Mouse (Mus musculus) embryonic facial prominence, embryonic 14.5 days (tissue): ENCODE data around the gene Tsks. TPM values are rescaled to one million over a fixed set of nuclear protein-coding genes. Genes with fewer than 3 reads are reported as not detected.

ENCODE experiments used
- ATAC-seq: fragments of 200-750 bp; cut with Nextera tagmentation; 2 replicates; pipeline ENCODE4 v1.8.0; 2017; ENCODE audit warnings: low read depth, moderate number of reproducible peaks, moderate TSS enrichment
- DNase-seq: peaks from one replicate; pipeline ENCODE4 v3.0.0-alpha.2; 2015; ENCODE audit warnings: low spot score
- H3K27ac ChIP-seq: fragments of 300-500 bp; sonication (generic); replicated peaks from 2 replicates; pipeline ENCODE4 v1.5.1; 2014; ENCODE audit warnings: low read depth, mild to moderate bottlenecking, low read length, moderate library complexity
- H3K27me3 ChIP-seq: fragments of 300-500 bp; sonication (generic); replicated peaks from 2 replicates; pipeline ENCODE4 v1.6.1; 2014; ENCODE audit warnings: low read length; ENCODE audit not compliant: control insufficient read depth, insufficient read depth
- H3K36me3 ChIP-seq: fragments of 300-500 bp; sonication (generic); 2 replicates; pipeline ENCODE4 v1.6.1; 2014; ENCODE audit warnings: low read length, mixed read lengths; ENCODE audit not compliant: control insufficient read depth, insufficient read depth
- H3K4me1 ChIP-seq: fragments of 300-500 bp; sonication (generic); 2 replicates; pipeline ENCODE4 v1.6.1; 2014; ENCODE audit warnings: antibody characterized with exemption, low read length; ENCODE audit not compliant: control insufficient read depth, insufficient read depth
- H3K4me2 ChIP-seq: fragments of 300-500 bp; sonication (generic); 2 replicates; pipeline ENCODE4 v1.6.1; 2014; ENCODE audit warnings: low read depth, mild to moderate bottlenecking, low read length, moderate library complexity, mixed read lengths
- H3K4me3 ChIP-seq: fragments of 300-500 bp; sonication (generic); 2 replicates; pipeline ENCODE4 v1.5.1; 2014; ENCODE audit warnings: low read depth, mild to moderate bottlenecking, low read length
- H3K9ac ChIP-seq: fragments of 300-500 bp; sonication (generic); 2 replicates; pipeline ENCODE4 v1.6.1; 2014; ENCODE audit warnings: low read depth, mild to moderate bottlenecking, low read length, moderate library complexity, mixed read lengths
- H3K9me3 ChIP-seq: fragments of 300-500 bp; sonication (generic); 2 replicates; pipeline ENCODE4 v1.6.1; 2016; ENCODE audit warnings: low read length; ENCODE audit not compliant: control insufficient read depth
- WGBS: fragments of 180-500 bp; shearing (Covaris S2); extraction: QIAGEN DNeasy Blood & Tissue Kit; methylation state at CpG from one replicate; pipeline ENCODE4 v1.1.7; 2014; 5-methylcytosine and 5-hydroxymethylcytosine counted together
- polyA plus RNA-seq: library from polyadenylated mRNA; unstranded; fragments of >200 nt; fragmentation: Nextera tagmentation; extraction: Ambion mirVana; gene quantifications from 2 replicates; pipeline ENCODE4 v1.2.1, GENCODE M21; 2014

The Tsks gene
- 0.30 TPM in 1 of 2 replicates, not detected in the other for polyA plus RNA-seq

DNA sequence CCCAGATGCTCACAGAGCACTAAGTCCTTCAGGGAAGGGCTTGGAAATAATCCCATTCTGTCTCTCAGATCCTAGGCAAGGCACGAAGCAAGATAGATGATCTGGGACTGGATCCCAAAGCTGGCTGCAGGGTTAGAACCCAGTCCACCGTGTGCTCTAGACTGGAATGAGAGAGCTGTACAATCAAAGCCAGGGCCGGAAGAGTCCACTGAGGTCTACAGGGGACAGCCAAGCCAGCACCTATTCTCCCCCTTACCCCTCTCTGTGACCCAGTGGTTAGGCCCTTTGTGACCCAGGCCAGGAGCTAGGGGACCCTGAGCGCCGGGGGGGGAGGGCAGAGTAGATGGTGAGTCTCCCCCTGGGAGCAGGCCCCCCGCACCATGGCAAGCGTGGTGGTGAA is at the start of gene Tsks:
Gene Tsks, plus strand, starts transcription at position 301 of the 400 bp plus-strand sequence.
- no peak for ATAC-seq
- DNase-seq, result no peak
- WGBS, result 75% methylated on average over 7 of the region's 7 CpGs
- H3K27ac ChIP-seq, result no peak within 1 kb of the TSS
- no peaks in the 10 kb centered on the region for H3K36me3 ChIP-seq
- no peaks in the 10 kb centered on the region for H3K27me3 ChIP-seq
- H3K4me1 ChIP-seq, result no peaks in the 10 kb centered on the region
- H3K4me3 ChIP-seq, result no peak within 1 kb of the TSS
- H3K9ac ChIP-seq, result no peak within 1 kb of the TSS
- no peaks in the 10 kb centered on the region for H3K9me3 ChIP-seq
- H3K4me2 ChIP-seq, result no peak within 1 kb of the TSS

- Histone ChIP-seq H3K27ac (peak overlapping the region; percentile 99), H3K9ac (no peak overlapping the region), H3K4me1 (peaks cover 35% of the 10 kb centered on the region), H3K27me3 (no peaks in the 10 kb centered on the region), H3K4me3 (no peak overlapping the region), H3K4me2 (no peak overlapping the region), H3K36me3 (peaks cover 19% of the 10 kb centered on the region), H3K9me3 (no peaks in the 10 kb centered on the region)
- no peak for DNase-seq
- WGBS, result 86% methylated on average over 3 of the region's 3 CpGs
- no peak for ATAC-seq
These were observed 48.8 kb upstream of the Tsks start for GRCm38 (mm10) chr7:44894175-44894574.

- H3K4me3 ChIP-seq, result peak overlapping the region; percentile 62
- peaks cover 35% of the 10 kb centered on the region for H3K4me1 ChIP-seq
These were observed 47.8 kb upstream of the Tsks start for GRCm38 (mm10) chr7:44895206-44895592.

GRCm38 (mm10) chr7:44895593-44896434 is 47.2 kb upstream of the Tsks start, which contains the start of gene Fuz:
Gene Fuz, plus strand, starts transcription at chr7:44896079.
- ATAC-seq (peak; percentile 70), DNase-seq (peak; percentile 96)
- peak within 1 kb of the TSS; percentile 99 for H3K27ac ChIP-seq
- H3K9ac ChIP-seq, result peak within 1 kb of the TSS; percentile 69
- H3K9me3 ChIP-seq, result no peaks in the 10 kb centered on the region
- H3K4me2 ChIP-seq, result peak within 1 kb of the TSS; percentile 77
- no peaks in the 10 kb centered on the region for H3K27me3 ChIP-seq
- WGBS, result 1% methylated on average over 29 of the region's 34 CpGs
- peaks cover 30% of the 10 kb centered on the region for H3K4me1 ChIP-seq
- H3K4me3 ChIP-seq, result peak within 1 kb of the TSS; percentile 62
- peaks cover 21% of the 10 kb centered on the region for H3K36me3 ChIP-seq

More at GRCm38 (mm10) chr7:44895206-44895592, 47.8 kb upstream of the Tsks start:
- Histone ChIP-seq H3K4me2 (peak overlapping the region; percentile 77), H3K27ac (peak overlapping the region; percentile 99), H3K9me3 (no peaks in the 10 kb centered on the region), H3K27me3 (no peaks in the 10 kb centered on the region), H3K36me3 (peaks cover 21% of the 10 kb centered on the region), H3K9ac (no peak overlapping the region)
- ATAC-seq, result no peak
- 62% methylated on average over 7 of the region's 7 CpGs for WGBS
- DNase-seq, result no peak

DNA sequence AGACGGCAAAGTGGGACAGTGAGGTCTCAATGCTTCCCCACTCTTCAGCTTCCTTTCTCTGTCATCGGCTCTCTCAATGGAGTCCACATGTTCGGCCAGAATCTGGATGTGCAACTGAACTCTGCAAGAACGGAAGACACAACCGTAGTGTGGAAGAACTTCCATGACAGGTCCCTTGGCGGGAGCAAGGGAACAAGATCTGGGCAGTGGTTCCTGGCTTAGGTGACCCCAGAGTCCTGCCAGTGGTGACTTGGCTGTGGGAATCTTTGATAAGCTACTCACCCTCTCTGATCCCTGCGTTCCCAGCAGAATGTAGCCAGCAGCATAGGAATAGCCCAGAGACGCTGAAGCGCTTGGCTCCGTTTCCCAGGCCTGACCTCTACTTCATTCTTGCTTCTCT is 46.5 kb upstream of the Tsks start:
- Histone ChIP-seq H3K4me1 (peaks cover 26% of the 10 kb centered on the region), H3K27ac (peak overlapping the region; percentile 99), H3K9me3 (no peaks in the 10 kb centered on the region), H3K9ac (peak overlapping the region; percentile 69), H3K4me3 (peak overlapping the region; percentile 62), H3K27me3 (no peaks in the 10 kb centered on the region), H3K4me2 (peak overlapping the region; percentile 77), H3K36me3 (peaks cover 26% of the 10 kb centered on the region)
- 26% methylated on average over 9 of the region's 10 CpGs for WGBS
- DNase-seq (no peak), ATAC-seq (no peak)

DNA sequence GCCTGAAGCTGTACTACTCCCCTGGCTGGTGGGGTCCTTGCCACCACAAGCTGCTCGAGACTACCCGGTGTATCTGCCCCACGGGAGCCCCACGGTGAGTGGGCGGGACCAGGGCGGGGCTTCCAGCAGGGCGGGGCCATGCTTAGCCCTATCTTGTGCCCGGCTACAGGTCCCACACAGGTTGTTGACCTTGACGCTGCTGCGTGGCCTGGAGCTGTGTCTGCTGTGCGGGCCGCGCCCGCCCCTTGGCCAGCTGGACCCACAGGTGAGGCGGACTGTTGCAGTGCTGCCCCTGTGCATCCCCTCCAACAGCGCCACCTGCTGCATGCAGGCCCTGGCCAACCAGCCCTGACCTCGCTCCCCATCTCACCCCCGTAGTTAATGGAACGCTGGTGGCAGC is 44.4 kb upstream of the Tsks start:
- Histone ChIP-seq H3K9ac (no peak overlapping the region), H3K27ac (no peak overlapping the region; the same call in 1 of the 2 replicates), H3K4me2 (no peak overlapping the region), H3K4me3 (no peak overlapping the region), H3K36me3 (peaks cover 45% of the 10 kb centered on the region), H3K27me3 (no peaks in the 10 kb centered on the region), H3K9me3 (no peaks in the 10 kb centered on the region), H3K4me1 (peaks cover 20% of the 10 kb centered on the region)
- ATAC-seq (no peak), DNase-seq (no peak)
- 27% methylated on average over 18 of the region's 19 CpGs for WGBS

DNA sequence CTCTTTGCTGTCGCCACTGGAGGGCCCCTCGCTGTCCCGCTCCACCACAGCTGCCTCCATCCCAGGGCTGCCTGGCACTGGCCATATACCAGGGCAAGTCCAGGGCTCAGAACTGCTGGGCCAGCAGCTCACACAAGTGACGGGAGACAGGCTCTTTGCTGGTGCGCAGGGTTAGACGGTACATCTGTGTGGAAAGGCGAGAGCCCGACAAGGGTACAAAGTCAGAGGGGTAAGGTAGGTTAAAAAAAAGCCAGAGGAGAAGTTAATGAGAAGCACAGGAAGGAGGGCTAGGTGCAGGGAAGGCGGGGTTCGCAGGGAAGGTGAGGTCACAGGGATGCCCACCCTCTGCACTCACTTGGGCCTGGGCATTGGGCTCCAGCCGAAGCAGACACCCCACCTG is 42.4 kb upstream of the Tsks start:
- 89% methylated on average over 11 of the region's 11 CpGs for WGBS
- H3K9me3 ChIP-seq, result no peaks in the 10 kb centered on the region
- no peak for ATAC-seq
- H3K4me2 ChIP-seq, result no peak overlapping the region
- no peaks in the 10 kb centered on the region for H3K27me3 ChIP-seq
- H3K27ac ChIP-seq, result no peak overlapping the region
- H3K4me1 ChIP-seq, result peaks cover 14% of the 10 kb centered on the region
- H3K9ac ChIP-seq, result no peak overlapping the region
- no peak overlapping the region for H3K4me3 ChIP-seq
- no peak for DNase-seq
- H3K36me3 ChIP-seq, result peaks cover 65% of the 10 kb centered on the region

DNA sequence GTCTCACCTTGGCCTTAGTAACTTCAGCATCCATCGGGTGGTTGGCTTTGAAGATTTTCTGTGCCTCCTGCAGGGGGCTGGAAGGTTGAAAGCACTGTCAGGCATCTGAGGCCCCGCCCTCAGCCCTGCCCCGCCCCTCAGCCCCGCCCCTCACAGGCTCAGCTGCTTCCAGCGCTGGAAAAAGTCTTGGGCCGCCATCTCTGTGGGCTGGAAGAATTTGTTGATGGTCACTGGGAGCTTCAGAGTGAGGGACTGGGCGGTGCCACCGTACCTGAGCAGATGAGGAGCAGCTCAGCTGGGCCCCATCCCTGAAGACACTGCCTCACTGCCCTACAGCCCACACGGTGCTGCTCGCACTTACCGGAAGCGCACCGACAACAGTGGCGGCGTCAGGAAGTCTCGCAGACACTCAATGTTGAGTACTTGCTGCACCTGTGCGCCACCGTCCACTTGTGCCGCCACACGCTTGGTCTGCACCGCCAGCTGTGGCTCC is 41.7 kb upstream of the Tsks start:
- Histone ChIP-seq H3K27me3 (no peaks in the 10 kb centered on the region), H3K36me3 (peaks cover 72% of the 10 kb centered on the region), H3K9me3 (no peaks in the 10 kb centered on the region), H3K4me1 (peaks cover 14% of the 10 kb centered on the region), H3K9ac (peak overlapping the region; percentile 54), H3K4me2 (peak overlapping the region; percentile 54), H3K4me3 (peak overlapping the region; percentile 30), H3K27ac (peak overlapping the region; percentile 58)
- 32% methylated on average over 20 of the region's 21 CpGs for WGBS
- ATAC-seq (peak; percentile 44; the same call in 1 of the 2 replicates), DNase-seq (peak; percentile 75)
